Mouse (Mus musculus) forebrain, embryonic 10.5 days (tissue): ENCODE results near the gene Ctla4. TPM values are rescaled to one million over a fixed set of nuclear protein-coding genes. Genes with fewer than 3 reads are reported as not detected.

Experiments
- DNase-seq: peaks from one replicate; pipeline ENCODE4 v3.0.0-alpha.2; 2017; ENCODE audit warnings: low spot score; ENCODE audit errors: extremely low spot score
- H3K27ac ChIP-seq: fragments of 300-500 bp; sonication (generic); 2 replicates; pipeline ENCODE4 v1.5.1; 2016; ENCODE audit warnings: mild to moderate bottlenecking
- H3K27me3 ChIP-seq: fragments of 300-500 bp; sonication (generic); 2 replicates; pipeline ENCODE4 v1.6.1; 2016; ENCODE audit warnings: mild to moderate bottlenecking; ENCODE audit not compliant: poor library complexity, severe bottlenecking
- H3K36me3 ChIP-seq: fragments of 300-500 bp; sonication (generic); replicated peaks from 2 replicates; pipeline ENCODE4 v1.6.1; 2016; ENCODE audit warnings: mild to moderate bottlenecking, moderate library complexity
- H3K4me1 ChIP-seq: fragments of 300-500 bp; sonication (generic); 2 replicates; pipeline ENCODE4 v1.6.1; 2016
- H3K4me3 ChIP-seq: fragments of 300-500 bp; sonication (generic); 2 replicates; pipeline ENCODE4 v1.5.1; 2016; ENCODE audit warnings: mild to moderate bottlenecking, moderate library complexity
- H3K9me3 ChIP-seq: fragments of 300-500 bp; sonication (generic); 2 replicates; pipeline ENCODE4 v1.6.1; 2016; ENCODE audit warnings: mild to moderate bottlenecking, moderate library complexity
- WGBS: fragments of 180-500 bp; shearing (Covaris S2); methylation state at CpG from one replicate; pipeline ENCODE4 v1.1.7; 2016; 5-methylcytosine and 5-hydroxymethylcytosine counted together
- polyA plus RNA-seq: library from polyadenylated mRNA; unstranded; fragments of >200 nt; fragmentation: Nextera tagmentation; extraction: Ambion mirVana; gene quantifications from 2 replicates; pipeline ENCODE4 v1.2.1, GENCODE M21; 2016

Gene Ctla4
- polyA plus RNA-seq, 1 experiment from 2014 or later: not detected

- WGBS: 79% methylated on average over 1 of the region's 1 CpGs
These were observed 22.9 kb downstream of the Ctla4 start for GRCm38 (mm10) chr1:60909746-60910145.

GRCm38 (mm10) chr1:60910796-60911195 is 24.0 kb downstream of the Ctla4 start:
- no peaks in the 10 kb centered on the region for H3K36me3 ChIP-seq

More at GRCm38 (mm10) chr1:60909746-60910145, 22.9 kb downstream of the Ctla4 start:
- Histone ChIP-seq H3K4me1 (0 out of 2 replicates have a peak, but pooled peaks cover 3% of the 10 kb centered on the region), H3K27me3 (no peaks in the 10 kb centered on the region), H3K4me3 (no peak overlapping the region), H3K36me3 (no peaks in the 10 kb centered on the region), H3K27ac (no peak overlapping the region), H3K9me3 (no peaks in the 10 kb centered on the region)
- no peak for DNase-seq

GRCm38 (mm10) chr1:60911631-60912030 is 24.8 kb downstream of the Ctla4 start:
- DNase-seq: no peak
- Histone ChIP-seq H3K27me3 (no peaks in the 10 kb centered on the region), H3K27ac (no peak overlapping the region), H3K9me3 (no peaks in the 10 kb centered on the region), H3K4me3 (no peak overlapping the region), H3K36me3 (no peaks in the 10 kb centered on the region), H3K4me1 (0 out of 2 replicates have a peak, but pooled peaks cover 3% of the 10 kb centered on the region)
- WGBS: 85% methylated on average over 3 of the region's 3 CpGs

More at GRCm38 (mm10) chr1:60910796-60911195, 24.0 kb downstream of the Ctla4 start:
- Histone ChIP-seq H3K9me3 (no peaks in the 10 kb centered on the region), H3K27ac (no peak overlapping the region), H3K27me3 (no peaks in the 10 kb centered on the region), H3K4me3 (no peak overlapping the region), H3K4me1 (0 out of 2 replicates have a peak, but pooled peaks cover 3% of the 10 kb centered on the region)
- 30% methylated on average over 1 of the region's 1 CpGs for WGBS
- no peak for DNase-seq

- WGBS: 91% methylated on average over 4 of the region's 4 CpGs
- no peaks in the 10 kb centered on the region for H3K27me3 ChIP-seq
- H3K27ac ChIP-seq: no peak overlapping the region
- H3K36me3 ChIP-seq: no peaks in the 10 kb centered on the region
- H3K4me1 ChIP-seq: 0 out of 2 replicates have a peak, but pooled peaks cover 3% of the 10 kb centered on the region
- no peaks in the 10 kb centered on the region for H3K9me3 ChIP-seq
- DNase-seq: no peak
- no peak overlapping the region for H3K4me3 ChIP-seq
These were observed 26.5 kb downstream of the Ctla4 start for GRCm38 (mm10) chr1:60913305-60913704.

- Histone ChIP-seq H3K27me3 (no peaks in the 10 kb centered on the region), H3K9me3 (no peaks in the 10 kb centered on the region), H3K27ac (no peak overlapping the region), H3K36me3 (no peaks in the 10 kb centered on the region), H3K4me3 (no peak overlapping the region), H3K4me1 (peaks cover 9% of the 10 kb centered on the region; the same call in 1 of the 2 replicates)
- DNase-seq: no peak
- 84% methylated on average over 10 of the region's 10 CpGs for WGBS
These were observed 29.5 kb downstream of the Ctla4 start for GRCm38 (mm10) chr1:60916281-60916781.

GRCm38 (mm10) chr1:60920493-60921355 is 33.9 kb downstream of the Ctla4 start:
- WGBS: 90% methylated on average over 24 of the region's 24 CpGs
- H3K9me3 ChIP-seq: no peaks in the 10 kb centered on the region
- H3K36me3 ChIP-seq: no peaks in the 10 kb centered on the region
- H3K4me1 ChIP-seq: peaks cover 9% of the 10 kb centered on the region; the same call in 1 of the 2 replicates
- DNase-seq: no peak
- H3K27ac ChIP-seq: no peak overlapping the region
- H3K4me3 ChIP-seq: no peak overlapping the region
- H3K27me3 ChIP-seq: no peaks in the 10 kb centered on the region

GRCm38 (mm10) chr1:60929036-60929435 is 42.2 kb downstream of the Ctla4 start:
- Histone ChIP-seq H3K27me3 (no peaks in the 10 kb centered on the region), H3K9me3 (no peaks in the 10 kb centered on the region), H3K27ac (no peak overlapping the region), H3K36me3 (no peaks in the 10 kb centered on the region), H3K4me3 (no peak overlapping the region), H3K4me1 (no peaks in the 10 kb centered on the region)
- WGBS: 89% methylated on average over 3 of the region's 3 CpGs
- DNase-seq: no peak

GRCm38 (mm10) chr1:60930397-60930796 is 43.6 kb downstream of the Ctla4 start:
- no peaks in the 10 kb centered on the region for H3K36me3 ChIP-seq
- H3K27me3 ChIP-seq: no peaks in the 10 kb centered on the region
- H3K4me1 ChIP-seq: 0 out of 2 replicates have a peak, but pooled peaks cover 2% of the 10 kb centered on the region
- H3K27ac ChIP-seq: no peak overlapping the region
- no peak overlapping the region for H3K4me3 ChIP-seq
- WGBS: 84% methylated on average over 7 of the region's 7 CpGs
- no peaks in the 10 kb centered on the region for H3K9me3 ChIP-seq
- no peak for DNase-seq

- WGBS: 63% methylated on average over 8 of the region's 8 CpGs
- no peak for DNase-seq
These were observed 49.3 kb downstream of the Ctla4 start for GRCm38 (mm10) chr1:60935968-60936581.

GRCm38 (mm10) chr1:60936963-60937711 is 50.3 kb downstream of the Ctla4 start:
- H3K4me1 ChIP-seq: peaks cover 12% of the 10 kb centered on the region; the same call in 1 of the 2 replicates
- no peak overlapping the region for H3K4me3 ChIP-seq
- WGBS: 84% methylated on average over 6 of the region's 6 CpGs
- no peak overlapping the region for H3K27ac ChIP-seq
- H3K36me3 ChIP-seq: no peaks in the 10 kb centered on the region
- no peaks in the 10 kb centered on the region for H3K27me3 ChIP-seq
- no peak for DNase-seq
- H3K9me3 ChIP-seq: no peaks in the 10 kb centered on the region

More at GRCm38 (mm10) chr1:60935968-60936581, 49.3 kb downstream of the Ctla4 start:
- H3K4me3 ChIP-seq: no peak overlapping the region
- no peak overlapping the region for H3K27ac ChIP-seq
- peaks cover 12% of the 10 kb centered on the region; the same call in 1 of the 2 replicates for H3K4me1 ChIP-seq
- H3K27me3 ChIP-seq: no peaks in the 10 kb centered on the region
- no peaks in the 10 kb centered on the region for H3K36me3 ChIP-seq
- no peaks in the 10 kb centered on the region for H3K9me3 ChIP-seq

GRCm38 (mm10) chr1:60938256-60938655 is 51.5 kb downstream of the Ctla4 start:
- no peak for DNase-seq
- H3K27me3 ChIP-seq: no peaks in the 10 kb centered on the region
- 85% methylated on average over 2 of the region's 2 CpGs for WGBS

GRCm38 (mm10) chr1:60938974-60939373 is 52.2 kb downstream of the Ctla4 start:
- no peak for DNase-seq
- H3K27ac ChIP-seq: no peak overlapping the region
- H3K27me3 ChIP-seq: no peaks in the 10 kb centered on the region
- H3K9me3 ChIP-seq: no peaks in the 10 kb centered on the region
- H3K4me1 ChIP-seq: peaks cover 12% of the 10 kb centered on the region; the same call in 1 of the 2 replicates
- H3K4me3 ChIP-seq: no peak overlapping the region
- WGBS: 89% methylated on average over 5 of the region's 5 CpGs
- no peaks in the 10 kb centered on the region for H3K36me3 ChIP-seq

More at GRCm38 (mm10) chr1:60938256-60938655, 51.5 kb downstream of the Ctla4 start:
- Histone ChIP-seq H3K9me3 (no peaks in the 10 kb centered on the region), H3K36me3 (no peaks in the 10 kb centered on the region), H3K27ac (no peak overlapping the region), H3K4me1 (peaks cover 12% of the 10 kb centered on the region; the same call in 1 of the 2 replicates), H3K4me3 (no peak overlapping the region)
